Mouse (Mus musculus) forebrain, postnatal 0 days (tissue): ENCODE measurements around the gene Ccnc. TPM values are rescaled to one million over a fixed set of nuclear protein-coding genes. Genes with fewer than 3 reads are reported as not detected.

Experiments
- ATAC-seq: fragments of 200-750 bp; cut with Nextera tagmentation; 2 replicates; pipeline ENCODE4 v1.8.0; 2017; ENCODE audit warnings: mild to moderate bottlenecking, moderate library complexity
- DNase-seq: peaks from one replicate; pipeline ENCODE4 v3.0.0-alpha.2; 2015
- H3K27ac ChIP-seq: fragments of 300-500 bp; sonication (generic); 2 replicates; pipeline ENCODE4 v1.5.1; 2014; ENCODE audit warnings: low read depth, mild to moderate bottlenecking, antibody characterized with exemption, low read length, moderate library complexity, mixed read lengths
- H3K27me3 ChIP-seq: fragments of 300-500 bp; sonication (generic); 2 replicates; pipeline ENCODE4 v1.6.1; 2014; ENCODE audit warnings: mild to moderate bottlenecking, low read length, mixed read lengths; ENCODE audit not compliant: insufficient read depth
- H3K36me3 ChIP-seq: fragments of 300-500 bp; sonication (generic); 2 replicates; pipeline ENCODE4 v1.6.1; 2014; ENCODE audit warnings: mild to moderate bottlenecking, moderate library complexity; ENCODE audit not compliant: insufficient read depth
- H3K4me1 ChIP-seq: fragments of 300-500 bp; sonication (generic); 2 replicates; pipeline ENCODE4 v1.6.1; 2014; ENCODE audit warnings: antibody characterized with exemption; ENCODE audit not compliant: insufficient read depth
- H3K4me2 ChIP-seq: fragments of 300-500 bp; sonication (generic); 2 replicates; pipeline ENCODE4 v1.6.1; 2014; ENCODE audit warnings: low read depth, mild to moderate bottlenecking, moderate library complexity
- H3K4me3 ChIP-seq: fragments of 300-500 bp; sonication (generic); 2 replicates; pipeline ENCODE4 v1.5.1; 2014; ENCODE audit warnings: low read depth, low read length, mixed read lengths
- H3K9ac ChIP-seq: fragments of 300-500 bp; sonication (generic); 2 replicates; pipeline ENCODE4 v1.6.1; 2014; ENCODE audit warnings: mild to moderate bottlenecking
- H3K9me3 ChIP-seq: fragments of 300-500 bp; sonication (generic); 2 replicates; pipeline ENCODE4 v1.6.1; 2016; ENCODE audit warnings: low read length
- CTCF ChIP-seq: sonication (generic); IDR thresholded peaks from 2 replicates; pipeline ENCODE4 v1.5.1; 2016; ENCODE audit warnings: antibody characterized with exemption, control low read depth, low read depth
- WGBS: fragments of 180-500 bp; shearing (Covaris S2); extraction: QIAGEN DNeasy Blood & Tissue Kit; methylation state at CpG from one replicate; pipeline ENCODE4 v1.1.7; 2014; 5-methylcytosine and 5-hydroxymethylcytosine counted together
- polyA plus RNA-seq: library from polyadenylated mRNA; unstranded; fragments of >200 nt; fragmentation: Nextera tagmentation; extraction: Ambion mirVana; gene quantifications from 2 replicates; pipeline ENCODE4 v1.2.1, GENCODE M21; 2015
- total RNA-seq: library from RNA; depleted of rRNA; stranded (reverse); fragments of >200 nt; gene quantifications from 2 replicates; pipeline ENCODE4 v1.2.3, GENCODE M21; 2014; rRNA removed

Ccnc gene
- total and polyA plus RNA-seq, 2 experiments from 2014 or later, result 40.8 to 56.0 TPM

DNA sequence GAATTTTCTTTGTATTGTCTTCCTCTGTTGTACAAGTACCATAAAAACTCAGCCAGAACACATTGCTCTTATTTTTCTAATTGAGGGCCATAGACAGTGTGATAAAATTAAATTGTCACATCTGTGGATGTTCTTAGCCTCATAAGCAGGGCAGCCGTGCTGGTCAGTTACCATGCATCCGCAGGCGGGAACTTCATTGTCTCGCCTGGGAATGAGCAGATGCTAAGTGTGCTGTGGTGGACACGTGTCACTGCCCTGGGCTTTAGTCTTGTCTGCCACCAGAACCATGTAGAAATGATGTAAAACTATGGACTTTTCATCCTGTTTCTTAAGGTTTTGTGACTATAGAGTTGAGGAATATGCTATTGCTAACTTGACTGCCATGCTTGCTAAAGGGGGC is 79.7 kb downstream of the Ccnc start:
- Histone ChIP-seq H3K9me3 (no peaks in the 10 kb centered on the region), H3K4me1 (no peaks in the 10 kb centered on the region), H3K27me3 (no peaks in the 10 kb centered on the region), H3K9ac (no peak overlapping the region), H3K4me3 (no peak overlapping the region), H3K4me2 (no peak overlapping the region), H3K36me3 (peaks cover 31% of the 10 kb centered on the region), H3K27ac (no peak overlapping the region)
- whole genome bisulfite sequencing, result 70% methylated on average over 5 of the region's 5 CpGs
- no peak for ATAC-seq
- DNase-seq, result no peak
- TF ChIP-seq CTCF, result no peak

Other genes with a start within 250 kb of the Ccnc start
- gene Prdm13, start 41.7 kb upstream of the Ccnc start, total RNA-seq, result 0.38 and 1.5 TPM in 2 replicates
- gene Prdm13, start 41.7 kb upstream of the Ccnc start, polyA plus RNA-seq, result not detected in 2 replicates
- gene Usp45, start 39.5 kb downstream of the Ccnc start, total RNA-seq, result 12.0 and 15.1 TPM in 2 replicates
- gene Usp45, start 39.5 kb downstream of the Ccnc start, polyA plus RNA-seq, result 3.5 and 5.3 TPM in 2 replicates
- gene Tstd3, start 39.5 kb downstream of the Ccnc start, total RNA-seq, result 10.5 and 15.9 TPM in 2 replicates
- gene Tstd3, start 39.5 kb downstream of the Ccnc start, polyA plus RNA-seq, result 13.2 and 16.6 TPM in 2 replicates
- gene Pnisr, start 119.9 kb downstream of the Ccnc start, total RNA-seq, result 83.8 and 104 TPM in 2 replicates
- gene Pnisr, start 119.9 kb downstream of the Ccnc start, polyA plus RNA-seq, result 99.5 and 128 TPM in 2 replicates
- gene Coq3, start 152.0 kb downstream of the Ccnc start, total RNA-seq, result 15.7 and 20.7 TPM in 2 replicates
- 22.2 and 22.7 TPM in 2 replicates for gene Coq3, start 152.0 kb downstream of the Ccnc start, polyA plus RNA-seq
- 64.1 and 72.0 TPM in 2 replicates for gene Faxc, start 203.6 kb downstream of the Ccnc start, total RNA-seq
- gene Faxc, start 203.6 kb downstream of the Ccnc start, polyA plus RNA-seq, result 8.5 and 11.8 TPM in 2 replicates